Mouse (Mus musculus) left cerebral cortex, adult 2 months (tissue): ENCODE measurements at regions not wholly inside any gene's neighbourhood (a gene's known extent, or its start where the extent isn't known, plus 50 kb on each side); places are given as distances from the start of the nearest gene placed in this dataset.

ENCODE experiments used
- DNase-seq, 2 experiments: peaks; one replicate each; pipeline ENCODE4 v3.0.0; 2021 to 2022; ENCODE audit warnings: low spot score in 2 of 2, mixed read lengths in 1 of 2; ENCODE audit errors: extremely low spot score in 1 of 2
- H3K27ac ChIP-seq: fragments of 200-600 bp; 2 replicates; pipeline ENCODE4 v1.8.1; 2022
- H3K4me3 ChIP-seq: fragments of 200-600 bp; 2 replicates; pipeline ENCODE4 v1.8.1; 2022
- CTCF ChIP-seq: fragments of 200-600 bp; IDR thresholded peaks from 2 replicates; pipeline ENCODE4 v1.8.1; 2022; ENCODE audit warnings: antibody characterized with exemption, mild to moderate bottlenecking, moderate library complexity
- intact Hi-C: fragments of 180-260 bp; cut with DNase I; formaldehyde crosslinking; loops from one replicate; pipeline ENCODE4 v1.15.1; 2025

- H3K27ac ChIP-seq, result peak overlapping the region; percentile 85
- intact Hi-C loops, result loop anchor here (2.0 kb wide), 2 partner anchors 28 to 98 kb away; partner anchors contain the start of gene Disp3
- TF ChIP-seq CTCF, result no peak; the same call in 1 of the 2 replicates
- no peak overlapping the region for H3K4me3 ChIP-seq
- peak; percentile 67 to 82 for DNase-seq
These were observed 60.0 kb downstream of the Ubiad1 start for GRCm38 (mm10) chr4:148384251-148385230.

DNA sequence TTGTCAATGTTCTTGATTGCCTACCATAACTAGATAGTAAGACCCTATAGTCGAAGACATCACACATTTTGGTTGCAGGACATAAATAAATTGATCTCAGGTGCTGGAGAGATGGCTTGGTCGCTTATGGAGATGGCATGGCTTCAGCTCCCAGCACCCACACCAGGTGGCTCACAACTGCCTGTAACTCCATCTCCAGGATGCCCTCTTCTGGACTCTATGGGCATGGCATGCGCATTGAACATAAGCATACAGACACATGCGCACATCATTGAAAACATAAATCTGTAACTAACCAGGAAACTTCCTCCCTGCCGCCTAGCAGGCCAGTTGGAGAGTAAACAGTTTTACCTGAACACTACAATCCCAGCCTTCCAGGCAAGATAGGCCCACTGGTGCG, 64.0 kb downstream of the Ubiad1 start:
- DNase-seq, result no peak
- H3K4me3 ChIP-seq, result no peak overlapping the region
- intact Hi-C loops, result no loop called here
- peak; percentile 24 for TF ChIP-seq CTCF
- no peak overlapping the region for H3K27ac ChIP-seq

- H3K4me3 ChIP-seq, result no peak overlapping the region
- DNase-seq, result no peak
- TF ChIP-seq CTCF, result no peak
- intact Hi-C loops, result no loop called here
- no peak overlapping the region for H3K27ac ChIP-seq
These were observed 66.1 kb downstream of the Ubiad1 start for GRCm38 (mm10) chr4:148378491-148378890.

DNA sequence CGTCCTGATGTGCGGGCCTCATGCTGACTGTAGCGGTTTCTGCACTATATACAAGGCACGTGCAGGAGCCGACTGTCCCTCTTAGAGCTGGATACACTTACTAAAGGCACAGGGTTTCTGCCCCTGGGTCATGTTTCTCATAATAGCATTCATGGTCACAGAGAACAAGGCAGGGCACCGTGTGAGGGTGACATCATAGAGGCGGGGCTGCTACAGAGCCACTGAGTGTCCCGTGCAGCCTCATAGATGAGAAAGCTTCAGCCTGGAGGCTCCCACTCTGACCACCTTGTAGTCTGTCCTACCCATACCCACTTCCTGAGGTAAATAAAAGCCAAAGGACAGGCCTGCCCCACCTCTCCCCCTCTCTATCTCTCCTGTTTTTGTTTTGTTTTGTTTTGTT, 67.2 kb downstream of the Ubiad1 start:
- intact Hi-C loops, result no loop called here
- no peak for DNase-seq
- no peak for TF ChIP-seq CTCF

GRCm38 (mm10) chr4:148376439-148376838, 68.1 kb downstream of the Ubiad1 start:
- intact Hi-C loops, result no loop called here
- TF ChIP-seq CTCF, result no peak
- no peak for DNase-seq
- H3K4me3 ChIP-seq, result no peak overlapping the region
- H3K27ac ChIP-seq, result no peak overlapping the region

More for the DNA sequence above, 67.2 kb downstream of the Ubiad1 start:
- Histone ChIP-seq H3K27ac (no peak overlapping the region), H3K4me3 (no peak overlapping the region)

- no peak overlapping the region for H3K27ac ChIP-seq
- no peak for DNase-seq
- H3K4me3 ChIP-seq, result no peak overlapping the region
- no peak for TF ChIP-seq CTCF
- intact Hi-C loops, result no loop called here
These were observed 73.1 kb downstream of the Ubiad1 start for GRCm38 (mm10) chr4:148371489-148371888.

GRCm38 (mm10) chr4:148367671-148368070, 76.9 kb downstream of the Ubiad1 start:
- TF ChIP-seq CTCF, result no peak
- no peak for DNase-seq
- intact Hi-C loops, result no loop called here
- Histone ChIP-seq H3K4me3 (no peak overlapping the region), H3K27ac (no peak overlapping the region)

- intact Hi-C loops, result no loop called here
- Histone ChIP-seq H3K27ac (no peak overlapping the region), H3K4me3 (no peak overlapping the region)
- DNase-seq, result no peak
- TF ChIP-seq CTCF, result no peak
These were observed 78.0 kb upstream of the Disp3 start for GRCm38 (mm10) chr4:148365804-148366203.

DNA sequence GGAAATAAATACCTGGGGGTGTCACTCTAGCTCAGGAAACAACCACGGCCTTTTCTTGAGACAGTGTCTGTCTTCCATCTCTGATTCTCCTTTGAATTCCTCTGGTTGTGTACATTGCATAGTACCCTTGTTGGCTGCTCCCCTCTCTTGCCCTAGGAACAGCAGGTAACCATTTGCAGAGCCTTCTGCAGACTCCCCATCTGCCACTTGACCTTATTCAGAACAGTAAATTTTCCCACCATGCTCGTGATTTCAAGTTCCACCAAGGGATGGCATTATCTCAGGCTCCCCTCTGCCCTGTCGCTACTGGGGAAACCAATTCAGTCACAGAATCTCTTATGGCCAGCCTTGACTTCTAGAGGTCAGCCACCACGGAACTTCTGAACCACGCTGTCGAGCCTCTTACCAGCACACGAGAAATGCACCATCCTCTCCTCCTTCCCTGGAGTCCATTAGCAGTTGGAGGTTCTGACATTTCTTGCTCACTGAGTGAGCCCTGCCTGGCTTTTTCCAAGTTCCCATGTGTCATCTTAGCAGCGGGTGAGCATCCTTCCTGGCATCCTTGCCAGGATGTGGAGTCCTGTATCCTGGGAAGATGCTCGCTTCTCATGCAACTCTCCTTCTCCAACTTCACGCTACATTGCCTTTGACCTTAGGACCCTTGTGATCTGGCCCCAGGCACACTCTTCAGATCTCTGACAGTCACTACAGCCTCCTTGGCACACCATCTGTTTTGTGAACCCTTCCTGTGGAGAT, 75.8 kb upstream of the Disp3 start:
- intact Hi-C loops, result no loop called here
- no peak overlapping the region for H3K4me3 ChIP-seq
- TF ChIP-seq CTCF, result no peak
- H3K27ac ChIP-seq, result no peak overlapping the region
- DNase-seq, result no peak

- peak overlapping the region; percentile 53; the same call in 1 of the 2 replicates for H3K27ac ChIP-seq
- TF ChIP-seq CTCF, result no peak
- intact Hi-C loops, result loop anchor here (2.0 kb wide), 1 partner anchor 64 kb away; no protein-coding TSS in a partner anchor
- DNase-seq, result peak; percentile 45 to 63
- H3K4me3 ChIP-seq, result no peak overlapping the region
These were observed 73.2 kb upstream of the Disp3 start for GRCm38 (mm10) chr4:148360931-148361330.

DNA sequence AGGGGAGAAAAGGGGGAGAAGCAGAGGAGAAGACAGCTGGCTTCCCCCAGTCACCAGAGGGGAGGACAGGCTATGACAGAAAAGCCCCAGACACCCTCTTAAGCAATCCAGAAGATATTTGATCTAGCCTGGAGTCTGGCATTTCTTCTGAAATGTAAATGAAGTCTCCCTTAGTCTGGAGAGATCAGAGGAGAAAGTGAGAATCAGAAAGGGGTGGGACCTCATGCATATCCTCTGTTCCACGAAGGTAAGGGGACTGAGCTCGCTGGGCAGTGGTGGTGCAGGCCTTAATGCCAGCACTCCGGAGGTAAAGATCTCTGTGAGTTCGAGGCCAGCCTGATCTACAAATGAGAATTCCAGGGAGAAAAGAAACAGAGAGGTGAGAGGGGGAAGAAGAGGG, 70.6 kb upstream of the Disp3 start:
- no peak overlapping the region for H3K4me3 ChIP-seq
- no peak for DNase-seq
- no peak overlapping the region for H3K27ac ChIP-seq
- intact Hi-C loops, result no loop called here
- no peak for TF ChIP-seq CTCF

DNA sequence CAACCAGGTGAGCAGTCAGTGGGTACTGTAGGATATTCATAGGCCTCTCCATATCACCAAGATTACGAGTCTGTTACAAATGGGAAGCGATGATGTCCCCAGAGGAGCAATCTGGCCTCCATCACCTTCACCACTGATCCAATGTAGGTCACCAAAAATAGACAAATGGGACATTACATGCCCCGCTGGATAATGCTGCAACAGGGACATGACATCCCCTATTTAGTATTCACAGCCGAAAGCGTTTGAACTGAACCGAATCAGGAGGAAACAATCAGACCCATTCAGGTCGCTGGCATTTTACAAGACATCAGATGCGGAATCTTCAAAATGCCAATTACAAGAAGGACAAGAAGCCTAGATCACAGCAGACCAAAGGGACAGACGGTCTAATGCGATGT, 69.5 kb upstream of the Disp3 start:
- no peak overlapping the region for H3K4me3 ChIP-seq
- TF ChIP-seq CTCF, result no peak
- DNase-seq, result no peak
- intact Hi-C loops, result loop anchor here (2.0 kb wide), 1 partner anchor 28 kb away; no protein-coding TSS in a partner anchor
- H3K27ac ChIP-seq, result peak overlapping the region; percentile 28
